Mouse (Mus musculus): Measurements from ENCODE around the gene Awat1.

Gene Awat1

DNA sequence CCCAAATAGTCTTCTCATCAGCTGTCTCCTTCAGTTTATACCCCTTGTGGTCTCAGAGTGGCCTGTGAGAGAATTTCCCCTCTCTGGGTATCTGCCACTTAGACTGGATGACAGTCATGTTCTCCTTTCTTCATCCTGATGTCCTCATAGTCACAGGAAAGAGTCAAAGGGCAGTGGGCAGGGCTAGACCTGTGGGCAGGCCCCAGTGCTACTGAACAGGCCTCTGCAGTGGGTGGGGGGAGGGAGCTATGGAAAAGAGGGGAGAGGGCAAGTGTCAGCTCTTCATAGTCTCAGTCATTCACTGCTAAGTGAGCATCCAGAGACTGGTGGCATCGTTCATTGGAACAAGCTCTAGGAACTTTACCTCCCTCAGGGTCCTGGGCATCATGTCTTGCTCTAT, at the start of gene Awat1:
Gene Awat1 (plus strand): TSS at position 301 of the 400 bp plus-strand sequence.
- DNase-seq (ENCODE audit: low read depth): no peak

DNA sequence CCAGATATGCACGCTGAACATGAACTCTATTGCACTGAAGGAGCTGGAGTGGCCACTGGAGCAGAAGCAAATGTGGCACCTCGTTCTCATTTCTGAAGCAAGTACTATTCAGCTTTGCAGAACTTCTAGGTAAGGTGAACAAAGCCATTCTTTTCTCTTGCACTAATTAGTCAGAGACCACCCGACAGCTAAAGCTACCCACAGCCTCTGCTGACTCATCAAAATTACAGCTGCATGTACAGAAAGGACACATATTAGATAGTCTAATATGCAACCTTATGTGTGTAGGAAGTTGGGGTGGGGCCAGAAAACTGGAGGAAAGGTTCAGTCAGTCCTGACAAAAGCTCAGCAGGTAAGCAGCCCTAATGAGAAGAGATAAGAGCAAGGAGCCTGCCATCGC, 47.6 kb upstream of the Awat1 start, which contains the start of gene Dgat2l6:
Gene Dgat2l6 (plus strand): TSS at position 368 of the 400 bp plus-strand sequence.
- DNase-seq (ENCODE audit: low read depth): no peak

DNA sequence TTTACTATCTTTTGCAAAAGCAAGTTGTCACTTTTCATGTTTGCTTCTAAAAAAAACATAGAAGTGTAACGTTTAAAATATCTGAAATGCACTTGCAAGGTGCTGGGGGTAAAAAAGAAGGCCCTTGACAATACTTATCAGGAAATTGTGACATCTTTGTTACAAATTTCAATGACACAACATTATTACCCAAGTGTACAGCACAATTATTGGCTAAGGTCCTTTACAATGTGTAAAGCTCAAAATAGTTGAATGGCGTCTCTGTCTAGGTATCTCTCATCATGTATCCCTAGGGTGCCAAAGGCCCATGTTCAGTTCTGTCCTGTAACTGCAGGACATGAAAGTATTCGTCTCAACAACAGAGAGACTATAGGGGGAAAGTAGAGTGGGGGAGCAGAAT, 16.0 kb upstream of the Awat1 start:
- no peak for DNase-seq (ENCODE audit: low read depth)

DNA sequence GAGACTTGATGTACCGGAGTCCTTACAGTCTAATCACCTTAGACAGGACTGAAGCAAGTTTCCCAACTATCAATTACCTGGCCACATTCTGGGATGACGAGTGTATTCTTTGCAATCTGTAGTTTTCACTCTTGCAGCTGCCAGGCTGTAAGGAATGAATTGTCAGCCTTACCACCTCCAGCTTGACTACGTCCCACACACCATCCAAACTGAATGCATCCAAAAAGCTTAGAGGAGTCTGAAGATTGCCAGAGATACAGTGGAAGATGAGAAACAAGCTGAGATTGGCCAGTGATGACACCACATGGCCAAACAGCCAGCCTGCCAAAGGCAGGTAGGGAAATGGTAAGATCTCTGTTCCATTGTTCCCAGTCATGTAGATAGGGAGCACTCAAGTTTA, 6.4 kb upstream of the Awat1 start:
- DNase-seq (ENCODE audit: low read depth): no peak

DNA sequence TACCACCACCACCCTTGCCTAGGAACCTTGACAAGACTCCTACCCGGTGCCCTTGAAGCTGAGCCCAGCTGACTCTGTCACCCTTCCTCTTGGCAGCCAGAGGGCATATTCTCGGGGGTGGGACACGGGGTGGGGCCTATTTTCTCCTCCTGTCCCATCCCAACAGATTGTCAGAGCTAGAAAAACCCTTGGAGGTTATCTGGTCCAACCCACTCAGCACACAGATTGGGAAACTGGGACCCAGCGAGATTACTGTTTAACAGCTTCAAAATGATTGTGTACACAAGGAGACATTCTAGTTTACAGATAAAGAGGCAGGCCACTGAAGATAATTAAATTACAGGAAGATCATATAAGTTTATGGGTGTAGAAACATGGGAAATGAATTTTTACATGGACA, 22.7 kb downstream of the Awat1 start, which contains the start of gene P2ry4:
Gene P2ry4 (minus strand): TSS at position 79 of the 400 bp plus-strand sequence.
- DNase-seq (ENCODE audit: low read depth): no peak

DNA sequence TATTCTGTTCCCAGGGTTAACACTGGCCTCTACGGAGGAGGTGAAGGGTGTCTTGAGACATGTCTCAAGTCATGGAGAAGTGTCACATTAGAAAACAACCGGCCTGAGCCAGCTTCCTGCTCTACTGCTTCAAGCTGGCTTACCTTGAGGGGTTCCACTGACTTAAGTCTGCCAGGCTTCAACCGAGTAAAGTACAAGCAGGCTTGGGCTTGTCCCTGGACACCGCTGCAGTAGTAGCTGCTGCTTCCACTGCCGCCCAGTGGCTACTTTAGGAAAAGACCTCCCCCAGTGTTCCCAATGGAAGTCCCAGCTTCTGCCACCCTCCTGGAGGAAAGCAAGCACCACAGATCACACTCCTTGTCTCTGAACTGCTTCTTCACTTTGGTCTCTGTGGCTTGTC, 25.4 kb downstream of the Awat1 start:
- DNase-seq (ENCODE audit: low read depth): peak; percentile 58

DNA sequence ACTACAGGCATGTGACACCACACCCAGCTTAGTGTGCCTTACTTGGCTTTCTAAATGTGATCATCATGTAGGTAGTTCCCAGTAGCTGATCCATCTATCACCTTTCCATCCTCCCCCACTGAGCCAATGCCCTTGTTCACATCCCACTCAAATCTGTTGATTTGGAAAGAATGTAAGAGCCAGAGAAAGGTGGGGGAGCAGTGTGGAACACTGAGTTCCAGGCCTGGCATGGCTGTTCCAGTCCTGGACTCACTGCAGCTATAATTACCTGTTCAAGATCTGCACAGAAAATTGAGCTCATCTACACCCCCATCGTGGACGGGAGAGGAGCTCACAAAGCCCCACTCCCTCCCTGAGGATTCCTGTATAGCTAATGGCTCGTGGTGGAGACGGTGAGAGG, 27.7 kb downstream of the Awat1 start:
- DNase-seq (ENCODE audit: low read depth): no peak

DNA sequence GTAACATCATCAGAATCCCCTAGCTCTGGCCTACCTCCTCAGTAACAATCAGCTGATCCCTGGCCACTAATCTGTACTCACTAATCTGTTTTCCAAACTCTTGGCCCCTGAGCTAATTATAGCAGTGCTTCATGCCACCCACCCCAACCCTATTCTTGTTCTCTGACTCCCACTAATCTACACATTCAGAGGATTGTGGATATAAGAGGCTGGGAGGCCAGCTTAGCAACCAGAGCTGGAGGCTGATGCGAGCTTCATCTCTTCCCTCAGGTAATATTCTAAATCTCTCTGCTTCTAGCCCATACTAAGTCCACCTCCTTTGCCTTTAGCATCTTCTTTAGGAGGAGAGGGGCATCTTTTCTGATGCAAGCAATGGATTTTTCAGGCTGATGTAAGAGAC, 33.3 kb downstream of the Awat1 start, which contains the start of gene Arr3:
Gene Arr3 (plus strand): TSS at position 184 of the 400 bp plus-strand sequence.
- DNase-seq (ENCODE audit: low read depth): no peak

DNA sequence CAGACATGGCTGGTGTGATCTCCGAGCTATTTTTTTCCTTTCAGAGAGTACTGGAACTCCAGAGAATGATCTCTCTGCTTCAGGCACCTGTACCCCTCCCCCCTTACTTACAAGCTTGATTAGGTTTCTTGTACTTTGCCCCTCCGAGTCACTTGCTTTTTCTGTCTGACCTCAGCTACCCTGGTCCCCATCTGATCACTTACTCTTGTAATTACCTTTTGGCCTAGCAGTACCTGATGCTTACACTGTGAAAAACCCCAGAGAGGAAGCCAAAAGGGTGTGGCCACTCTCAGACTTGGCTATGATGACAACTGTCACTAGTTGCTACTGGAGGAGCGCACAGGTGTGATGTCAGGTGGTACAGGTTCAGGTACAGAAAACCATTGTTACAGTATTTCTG, 46.4 kb downstream of the Awat1 start:
- no peak for DNase-seq (ENCODE audit: low read depth)

DNA sequence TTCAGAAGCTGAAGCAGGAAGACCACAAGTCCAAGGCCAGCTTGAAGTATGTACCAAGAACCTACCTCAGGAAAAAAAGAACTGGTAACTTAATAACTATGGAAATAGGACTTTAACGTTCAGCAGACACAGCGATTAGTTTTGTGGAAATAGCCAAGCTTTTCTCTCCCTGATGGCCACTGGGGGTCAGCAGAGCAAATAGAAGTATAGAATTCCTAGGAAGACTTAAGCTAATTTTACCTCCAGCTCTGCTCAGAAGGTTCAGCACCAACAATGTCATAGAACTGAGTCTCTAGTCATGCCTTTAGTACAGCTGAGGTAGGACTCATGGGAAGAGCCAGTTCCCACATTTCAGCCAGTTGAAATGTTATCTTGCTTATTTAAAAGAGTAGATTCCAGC, 49.3 kb downstream of the Awat1 start:
- peak; percentile 61 for DNase-seq (ENCODE audit: low read depth)

DNA sequence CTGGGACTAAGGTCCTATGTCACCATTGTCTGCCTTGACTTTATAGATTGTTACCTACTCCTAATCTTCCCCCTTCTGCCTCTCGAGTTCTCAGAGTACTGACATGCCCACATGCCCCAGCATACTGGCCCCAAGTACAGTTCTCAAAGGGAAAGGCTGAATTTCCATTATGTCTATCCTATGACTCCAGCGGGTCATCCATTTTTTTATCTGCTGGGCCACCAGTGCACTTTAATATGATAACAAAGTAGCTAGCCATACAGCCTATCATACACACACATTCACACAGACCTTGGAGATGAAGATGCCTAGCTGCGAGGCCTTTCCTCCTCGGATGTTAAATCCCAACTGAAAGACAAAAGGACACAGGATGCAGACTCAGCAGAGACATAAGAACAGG, 52.2 kb downstream of the Awat1 start:
- DNase-seq (ENCODE audit: low read depth): no peak

DNA sequence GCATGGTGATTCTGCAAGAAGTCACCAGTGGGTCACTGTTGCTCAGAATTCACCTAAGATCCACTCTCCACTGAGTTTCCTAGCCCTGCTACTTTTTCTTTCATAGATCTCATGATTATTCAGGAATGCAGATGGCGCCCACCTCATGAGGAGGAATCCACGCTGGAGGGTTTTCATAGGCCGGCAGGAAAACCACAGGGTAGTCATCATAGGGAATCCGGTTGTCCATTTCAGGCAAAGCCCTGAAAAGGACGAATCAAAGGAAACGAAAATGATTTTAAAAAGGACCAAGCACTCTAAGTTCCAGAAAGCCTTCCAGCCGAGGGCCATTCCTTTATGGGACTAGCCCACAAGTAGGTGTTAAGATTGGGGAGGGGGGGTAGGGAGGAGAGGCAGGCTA, 53.1 kb downstream of the Awat1 start:
- peak; percentile 56 for DNase-seq (ENCODE audit: low read depth)

DNA sequence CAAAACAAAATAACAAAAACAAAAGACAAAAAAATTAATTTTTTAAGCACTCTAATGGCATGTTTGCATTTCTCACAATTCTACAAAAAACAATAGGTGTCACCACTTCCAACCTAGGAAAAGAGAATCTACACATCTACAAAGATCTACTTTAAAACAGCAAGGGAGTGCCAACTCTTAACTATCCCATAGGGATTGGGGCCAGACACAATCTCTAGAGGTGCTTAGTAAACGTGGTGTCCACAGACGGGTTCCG, 53.4 kb downstream of the Awat1 start, which contains the start of gene Kif4:
Gene Kif4 (plus strand): TSS at position 192 of the 256 bp plus-strand sequence.
- no peak for DNase-seq (ENCODE audit: low read depth)

DNA sequence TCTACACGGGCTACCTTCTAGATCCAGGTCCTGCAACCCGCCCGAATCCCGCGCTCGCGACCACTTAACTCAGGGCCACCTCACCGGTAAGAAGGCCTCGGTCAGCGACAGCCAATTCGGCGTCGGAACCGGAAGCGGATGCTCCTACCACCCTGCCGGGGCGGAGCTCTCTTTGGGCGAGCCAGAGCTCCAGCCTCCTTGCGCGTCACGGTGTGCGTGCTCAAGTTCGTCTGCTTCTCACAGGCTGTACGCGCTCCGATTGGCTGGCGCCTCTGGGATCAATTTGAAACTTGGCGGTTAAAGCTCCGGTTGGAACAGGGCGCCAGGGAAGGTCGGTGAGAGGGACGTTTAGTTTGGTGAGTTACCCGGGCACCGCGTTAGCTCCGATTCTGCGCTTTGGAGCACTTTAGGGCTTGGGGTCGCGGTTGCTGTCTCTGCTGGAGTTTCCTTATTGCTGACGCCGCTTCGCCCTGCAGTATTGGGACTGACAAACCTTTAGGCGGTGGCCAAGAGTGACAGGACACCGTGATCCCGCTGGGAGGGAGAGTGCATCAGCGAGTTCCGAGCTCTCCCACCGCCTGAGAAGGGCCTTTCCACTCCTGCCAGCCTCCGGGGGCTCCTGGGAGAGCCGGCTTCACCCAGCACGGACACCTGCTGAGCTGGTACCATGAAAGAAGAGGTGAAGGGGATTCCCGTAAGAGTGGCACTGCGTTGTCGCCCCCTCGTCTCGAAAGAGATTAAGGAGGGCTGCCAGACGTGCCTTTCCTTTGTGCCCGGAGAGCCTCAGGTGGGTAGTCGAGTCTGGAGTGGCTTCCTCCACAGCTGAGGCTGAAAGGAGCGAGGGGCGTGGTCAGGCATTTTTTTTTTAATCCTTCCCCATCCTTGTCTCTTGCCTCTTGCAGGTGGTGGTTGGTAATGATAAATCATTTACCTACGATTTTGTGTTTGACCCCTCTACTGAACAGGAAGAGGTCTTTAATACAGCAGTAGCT, 54.0 kb downstream of the Awat1 start, which contains the start of gene Pdzd11:
Gene Pdzd11 (minus strand): TSS at position 767 of the 992 bp plus-strand sequence.
- peak; percentile 95 for DNase-seq (ENCODE audit: low read depth)

Data from NIH3T3 (cell line).